7 mouse cellular contexts compared by ENCODE assay signal in genomic region chr16:84735166-84736105, GRCm38 (mm10). TPM values are rescaled to one million over a fixed set of nuclear protein-coding genes. Genes with fewer than 3 reads are reported as not detected.
DNase-seq lines count a peak whose midpoint lies in the region; ATAC-seq lines count a peak whose summit lies in the region.

TSS of gene Mrpl39 (minus strand) at chr16:84735742.

- H3K36me3 ChIP-seq in intestine, embryonic 15.5 days: no peaks in the 10 kb centered on the region
- peaks cover 28% of the 10 kb centered on the region for H3K36me3 ChIP-seq in midbrain, embryonic 10.5 days

- no peaks in the 10 kb centered on the region for H3K27me3 ChIP-seq in intestine, embryonic 15.5 days (replicated peaks)
- no peaks in the 10 kb centered on the region for H3K27me3 ChIP-seq in midbrain, embryonic 10.5 days (ENCODE audit: low read depth, poor library complexity, severe bottlenecking)

- H3K9me3 ChIP-seq in intestine, embryonic 15.5 days: no peaks in the 10 kb centered on the region
- H3K9me3 ChIP-seq in midbrain, embryonic 10.5 days (replicated peaks): no peaks in the 10 kb centered on the region

- ATAC-seq in intestine, embryonic 15.5 days: peak; percentile 100

- peak within 1 kb of the TSS; percentile 34 for H3K27ac ChIP-seq in intestine, embryonic 15.5 days
- H3K27ac ChIP-seq in midbrain, embryonic 10.5 days (replicated peaks): peak within 1 kb of the TSS; percentile 90

- intact Hi-C loops in left cerebral cortex, postnatal 25 days (cut with DNase I): loop anchor here (1.0 to 5.0 kb wide), 4 partner anchors 39 to 262 kb away; partner anchors contain the start of genes Atp5j and Jam2

- H3K4me1 ChIP-seq in intestine, embryonic 15.5 days (replicated peaks): peaks cover 5% of the 10 kb centered on the region
- H3K4me1 ChIP-seq in midbrain, embryonic 10.5 days: peaks cover 12% of the 10 kb centered on the region

- peak within 1 kb of the TSS; percentile 75 for H3K4me2 ChIP-seq in intestine, embryonic 15.5 days (replicated peaks)

- peak within 1 kb of the TSS; percentile 62 for H3K9ac ChIP-seq in intestine, embryonic 15.5 days

- peak; percentile 100 for DNase-seq in adrenal gland, adult 18-20 months (ENCODE audit: low spot score in 2 of 2)
- peak; percentile 98 for DNase-seq in embryo, embryonic 11 days
- DNase-seq in gastrocnemius, postnatal 25 days: peak; percentile 93
- DNase-seq in left cerebral cortex, postnatal 25 days (ENCODE audit: low spot score in 2 of 2): peak; percentile 96 to 97
- peak; percentile 97 for DNase-seq in midbrain, embryonic 10.5 days (ENCODE audit: low spot score)
- DNase-seq in right cerebral cortex, postnatal 4 days: peak; percentile 97

- WGBS in intestine, embryonic 15.5 days: under 1% methylated on average over 66 of the region's 66 CpGs
- 2% methylated on average over 66 of the region's 66 CpGs for WGBS in midbrain, embryonic 10.5 days

- H3K4me3 ChIP-seq in intestine, embryonic 15.5 days (replicated peaks): peak within 1 kb of the TSS; percentile 67
- peak within 1 kb of the TSS; percentile 83 for H3K4me3 ChIP-seq in midbrain, embryonic 10.5 days

RNA-seq across cellular contexts. Expression of gene Mrpl39, which starts in this region (rescaled TPM):
- 10 to 100 TPM; 43.8 to 44.5 TPM for total RNA-seq in adrenal gland, adult 18-20 months (2021)
- total RNA-seq in gastrocnemius, postnatal 25 days (2021): 10 to 100 TPM; 17.3 to 18.7 TPM
- 47.3 and 48.9 TPM in 2 replicates for polyA plus RNA-seq in intestine, embryonic 15.5 days (2015; fragmentation: Nextera tagmentation; extraction: Ambion mirVana)
- 10 to 100 TPM; 19.5 to 19.6 TPM for total RNA-seq in left cerebral cortex, postnatal 25 days (2021)
- polyA plus RNA-seq in midbrain, embryonic 10.5 days (2016; fragmentation: Nextera tagmentation; extraction: Ambion mirVana): 58.6 and 62.4 TPM in 2 replicates

Comparison
In these comparisons a context has a peak if more than half of its experiments do, and no peak if none do; other contexts are left out.
1. Peak in every context shown above with its lines: DNase-seq, ATAC-seq, H3K4me3 ChIP-seq and H3K27ac ChIP-seq.